Mouse (Mus musculus): Measurements from ENCODE around the gene Gm4778. TPM values are rescaled to one million over a fixed set of nuclear protein-coding genes. Genes with fewer than 3 reads are reported as not detected.
"Not testable (repeated sequence)": the region's sequence is repeated elsewhere in the genome, so short reads cannot be mapped to it uniquely, and the experiment has no call there.

Gene Gm4778
- polyA plus RNA-seq (2014; fragmentation: Nextera tagmentation; extraction: Ambion mirVana), result not detected in 2 replicates

- H3K9ac ChIP-seq (ENCODE audit: low read depth, low read length); H3K4me2 ChIP-seq; H3K36me3 ChIP-seq (ENCODE audit: control insufficient read depth, insufficient read depth, low read length); ATAC-seq (replicated peaks; ENCODE audit: low FRiP score); H3K4me3 ChIP-seq (ENCODE audit: low read depth, low read length); H3K9me3 ChIP-seq (ENCODE audit: control insufficient read depth, low read length); H3K27ac ChIP-seq (ENCODE audit: low read depth, low read length); DNase-seq (ENCODE audit: low spot score); H3K27me3 ChIP-seq (replicated peaks; ENCODE audit: control insufficient read depth, insufficient read depth, low read length); H3K4me1 ChIP-seq (replicated peaks; ENCODE audit: control insufficient read depth, insufficient read depth, low read length): not testable (repeated sequence)
- 71% methylated on average over 1 of the region's 1 CpGs for WGBS
These were observed at the start of gene Gm4778 for GRCm38 (mm10) chr3:94263736-94264135. TSS of gene Gm4778 (plus strand) at chr3:94264036.

- Histone ChIP-seq H3K4me1 (replicated peaks; ENCODE audit: control insufficient read depth, insufficient read depth, low read length) (no peaks in the 10 kb centered on the region), H3K9me3 (ENCODE audit: control insufficient read depth, low read length) (no peaks in the 10 kb centered on the region), H3K4me3 (ENCODE audit: low read depth, low read length) (no peak overlapping the region), H3K4me2 (no peak overlapping the region), H3K36me3 (ENCODE audit: control insufficient read depth, insufficient read depth, low read length) (no peaks in the 10 kb centered on the region), H3K27ac (ENCODE audit: low read depth, low read length) (no peak overlapping the region), H3K9ac (ENCODE audit: low read depth, low read length) (no peak overlapping the region), H3K27me3 (replicated peaks; ENCODE audit: control insufficient read depth, insufficient read depth, low read length) (no peaks in the 10 kb centered on the region)
- WGBS, result 45% methylated on average over 6 of the region's 6 CpGs
- DNase-seq (ENCODE audit: low spot score) (no peak), ATAC-seq (replicated peaks; ENCODE audit: low FRiP score) (no peak)
These were observed 3.2 kb upstream of the Gm4778 start for GRCm38 (mm10) chr3:94260598-94260997.

GRCm38 (mm10) chr3:94275991-94276390 lies 12.2 kb downstream of the Gm4778 start:
- no peaks in the 10 kb centered on the region for H3K4me1 ChIP-seq (replicated peaks; ENCODE audit: control insufficient read depth, insufficient read depth, low read length)
- H3K27ac ChIP-seq (ENCODE audit: low read depth, low read length), result no peak overlapping the region
- 86% methylated on average over 11 of the region's 11 CpGs for WGBS
- no peak overlapping the region for H3K4me2 ChIP-seq
- DNase-seq (ENCODE audit: low spot score) (no peak), ATAC-seq (replicated peaks; ENCODE audit: low FRiP score) (no peak)
- H3K36me3 ChIP-seq (ENCODE audit: control insufficient read depth, insufficient read depth, low read length), result no peaks in the 10 kb centered on the region
- H3K9ac ChIP-seq (ENCODE audit: low read depth, low read length), result no peak overlapping the region
- H3K27me3 ChIP-seq (replicated peaks; ENCODE audit: control insufficient read depth, insufficient read depth, low read length), result no peaks in the 10 kb centered on the region
- H3K9me3 ChIP-seq (ENCODE audit: control insufficient read depth, low read length), result no peaks in the 10 kb centered on the region
- H3K4me3 ChIP-seq (ENCODE audit: low read depth, low read length), result no peak overlapping the region

GRCm38 (mm10) chr3:94305457-94305856 lies 41.6 kb downstream of the Gm4778 start:
- no peak for ATAC-seq (replicated peaks; ENCODE audit: low FRiP score)

GRCm38 (mm10) chr3:94306975-94307374 lies 43.1 kb downstream of the Gm4778 start:
- Histone ChIP-seq H3K9ac (ENCODE audit: low read depth, low read length) (no peak overlapping the region), H3K27ac (ENCODE audit: low read depth, low read length) (no peak overlapping the region), H3K4me3 (ENCODE audit: low read depth, low read length) (no peak overlapping the region), H3K9me3 (ENCODE audit: control insufficient read depth, low read length) (no peaks in the 10 kb centered on the region), H3K4me1 (replicated peaks; ENCODE audit: control insufficient read depth, insufficient read depth, low read length) (peaks cover 3% of the 10 kb centered on the region; the same call in 1 of the 2 replicates), H3K27me3 (replicated peaks; ENCODE audit: control insufficient read depth, insufficient read depth, low read length) (no peaks in the 10 kb centered on the region), H3K36me3 (ENCODE audit: control insufficient read depth, insufficient read depth, low read length) (no peaks in the 10 kb centered on the region), H3K4me2 (no peak overlapping the region)
- DNase-seq (ENCODE audit: low spot score), result no peak
- no peak for ATAC-seq (replicated peaks; ENCODE audit: low FRiP score)

More at GRCm38 (mm10) chr3:94305457-94305856, 41.6 kb downstream of the Gm4778 start:
- no peak overlapping the region for H3K9ac ChIP-seq (ENCODE audit: low read depth, low read length)
- H3K27me3 ChIP-seq (replicated peaks; ENCODE audit: control insufficient read depth, insufficient read depth, low read length), result no peaks in the 10 kb centered on the region
- no peak overlapping the region for H3K4me3 ChIP-seq (ENCODE audit: low read depth, low read length)
- no peak for DNase-seq (ENCODE audit: low spot score)
- no peaks in the 10 kb centered on the region for H3K36me3 ChIP-seq (ENCODE audit: control insufficient read depth, insufficient read depth, low read length)
- H3K9me3 ChIP-seq (ENCODE audit: control insufficient read depth, low read length), result no peaks in the 10 kb centered on the region
- H3K4me2 ChIP-seq, result no peak overlapping the region
- 46% methylated on average over 1 of the region's 1 CpGs for WGBS
- H3K4me1 ChIP-seq (replicated peaks; ENCODE audit: control insufficient read depth, insufficient read depth, low read length), result no peaks in the 10 kb centered on the region
- H3K27ac ChIP-seq (ENCODE audit: low read depth, low read length), result no peak overlapping the region

GRCm38 (mm10) chr3:94309633-94310363 lies 46.0 kb downstream of the Gm4778 start, which contains the start of gene Them4:
TSS of gene Them4 (plus strand) at chr3:94310089.
- Histone ChIP-seq H3K9me3 (ENCODE audit: control insufficient read depth, low read length) (no peaks in the 10 kb centered on the region), H3K4me2 (peak within 1 kb of the TSS; percentile 82), H3K27ac (ENCODE audit: low read depth, low read length) (peak within 1 kb of the TSS; percentile 69; the same call in 1 of the 2 replicates), H3K4me1 (replicated peaks; ENCODE audit: control insufficient read depth, insufficient read depth, low read length) (peaks cover 3% of the 10 kb centered on the region; the same call in 1 of the 2 replicates), H3K27me3 (replicated peaks; ENCODE audit: control insufficient read depth, insufficient read depth, low read length) (no peaks in the 10 kb centered on the region), H3K4me3 (ENCODE audit: low read depth, low read length) (peak within 1 kb of the TSS; percentile 63), H3K9ac (ENCODE audit: low read depth, low read length) (peak within 1 kb of the TSS; percentile 67), H3K36me3 (ENCODE audit: control insufficient read depth, insufficient read depth, low read length) (no peaks in the 10 kb centered on the region)
- DNase-seq (ENCODE audit: low spot score) (peak; percentile 88), ATAC-seq (replicated peaks; ENCODE audit: low FRiP score) (peak; percentile 100)
- 2% methylated on average over 47 of the region's 47 CpGs for WGBS

GRCm38 (mm10) chr3:94310491-94310890 lies 46.7 kb downstream of the Gm4778 start:
- no peaks in the 10 kb centered on the region for H3K9me3 ChIP-seq (ENCODE audit: control insufficient read depth, low read length)
- peak overlapping the region; percentile 67 for H3K9ac ChIP-seq (ENCODE audit: low read depth, low read length)
- peaks cover 3% of the 10 kb centered on the region; the same call in 1 of the 2 replicates for H3K4me1 ChIP-seq (replicated peaks; ENCODE audit: control insufficient read depth, insufficient read depth, low read length)
- peak overlapping the region; percentile 82 for H3K4me2 ChIP-seq
- H3K36me3 ChIP-seq (ENCODE audit: control insufficient read depth, insufficient read depth, low read length), result no peaks in the 10 kb centered on the region
- DNase-seq (ENCODE audit: low spot score), result no peak
- H3K27ac ChIP-seq (ENCODE audit: low read depth, low read length), result peak overlapping the region; percentile 69; the same call in 1 of the 2 replicates
- WGBS, result 37% methylated on average over 7 of the region's 7 CpGs
- H3K4me3 ChIP-seq (ENCODE audit: low read depth, low read length), result peak overlapping the region; percentile 63
- no peak for ATAC-seq (replicated peaks; ENCODE audit: low FRiP score)
- H3K27me3 ChIP-seq (replicated peaks; ENCODE audit: control insufficient read depth, insufficient read depth, low read length), result no peaks in the 10 kb centered on the region

- peaks cover 3% of the 10 kb centered on the region; the same call in 1 of the 2 replicates for H3K4me1 ChIP-seq (replicated peaks; ENCODE audit: control insufficient read depth, insufficient read depth, low read length)
- no peaks in the 10 kb centered on the region for H3K9me3 ChIP-seq (ENCODE audit: control insufficient read depth, low read length)
- peak overlapping the region; percentile 67; the same call in 1 of the 2 replicates for H3K9ac ChIP-seq (ENCODE audit: low read depth, low read length)
- no peak overlapping the region for H3K27ac ChIP-seq (ENCODE audit: low read depth, low read length)
- no peak for ATAC-seq (replicated peaks; ENCODE audit: low FRiP score)
- peak overlapping the region; percentile 82 for H3K4me2 ChIP-seq
- H3K4me3 ChIP-seq (ENCODE audit: low read depth, low read length), result peak overlapping the region; percentile 63
- no peaks in the 10 kb centered on the region for H3K36me3 ChIP-seq (ENCODE audit: control insufficient read depth, insufficient read depth, low read length)
- H3K27me3 ChIP-seq (replicated peaks; ENCODE audit: control insufficient read depth, insufficient read depth, low read length), result no peaks in the 10 kb centered on the region
- DNase-seq (ENCODE audit: low spot score), result no peak
- WGBS, result 70% methylated on average over 6 of the region's 6 CpGs
These were observed 47.1 kb downstream of the Gm4778 start for GRCm38 (mm10) chr3:94310911-94311310.

GRCm38 (mm10) chr3:94311376-94311775 lies 47.5 kb downstream of the Gm4778 start:
- no peak for DNase-seq (ENCODE audit: low spot score)
- Histone ChIP-seq H3K4me3 (ENCODE audit: low read depth, low read length) (no peak overlapping the region), H3K4me1 (replicated peaks; ENCODE audit: control insufficient read depth, insufficient read depth, low read length) (peaks cover 3% of the 10 kb centered on the region; the same call in 1 of the 2 replicates), H3K27me3 (replicated peaks; ENCODE audit: control insufficient read depth, insufficient read depth, low read length) (no peaks in the 10 kb centered on the region), H3K27ac (ENCODE audit: low read depth, low read length) (no peak overlapping the region), H3K36me3 (ENCODE audit: control insufficient read depth, insufficient read depth, low read length) (no peaks in the 10 kb centered on the region), H3K9me3 (ENCODE audit: control insufficient read depth, low read length) (no peaks in the 10 kb centered on the region), H3K9ac (ENCODE audit: low read depth, low read length) (no peak overlapping the region), H3K4me2 (no peak overlapping the region)
- ATAC-seq (replicated peaks; ENCODE audit: low FRiP score), result no peak
- 78% methylated on average over 4 of the region's 4 CpGs for WGBS
